Mouse (Mus musculus) CD8-positive naive resting alpha-beta T cell, adult 2 months (primary cell): ENCODE measurements around the gene Ebna1bp2.
A peak's percentile ranks its signal among the peaks of the same experiment; 100 is the strongest.

Experiments
- DNase-seq, 2 experiments: peaks; one replicate each; pipeline ENCODE4 v3.0.0; 2022; ENCODE audit warnings: low read depth in 2 of 2, low spot score in 2 of 2

Gene Ebna1bp2

GRCm38 (mm10) chr4:118620279-118620966, at the start of gene Ebna1bp2, which contains the start of gene Cfap57:
Gene Ebna1bp2, plus strand, starts transcription at chr4:118620799.
Gene Cfap57, minus strand, starts transcription at chr4:118620777.
- DNase-seq = peak; percentile 92 to 93

DNA sequence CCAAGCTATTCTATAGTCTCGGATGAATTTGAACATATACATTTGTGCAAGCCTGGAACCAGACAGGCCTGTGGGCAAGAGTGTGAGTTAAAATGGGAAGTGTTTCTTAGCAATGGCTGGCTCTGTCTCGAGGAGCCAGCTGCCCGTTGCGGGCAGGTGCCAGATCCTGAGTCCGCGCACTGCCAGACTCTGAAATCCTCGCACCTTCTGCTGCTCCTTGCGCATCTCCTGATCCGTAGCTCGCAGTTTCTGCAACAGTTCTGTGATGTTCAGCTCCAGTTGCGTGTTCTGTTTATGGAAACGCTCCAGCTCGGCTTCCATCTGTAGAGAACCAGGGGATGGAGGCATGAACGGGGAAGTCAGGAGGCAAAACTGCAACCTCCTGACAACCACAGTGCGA, 49.2 kb upstream of the Ebna1bp2 start:
- no peak for DNase-seq

DNA sequence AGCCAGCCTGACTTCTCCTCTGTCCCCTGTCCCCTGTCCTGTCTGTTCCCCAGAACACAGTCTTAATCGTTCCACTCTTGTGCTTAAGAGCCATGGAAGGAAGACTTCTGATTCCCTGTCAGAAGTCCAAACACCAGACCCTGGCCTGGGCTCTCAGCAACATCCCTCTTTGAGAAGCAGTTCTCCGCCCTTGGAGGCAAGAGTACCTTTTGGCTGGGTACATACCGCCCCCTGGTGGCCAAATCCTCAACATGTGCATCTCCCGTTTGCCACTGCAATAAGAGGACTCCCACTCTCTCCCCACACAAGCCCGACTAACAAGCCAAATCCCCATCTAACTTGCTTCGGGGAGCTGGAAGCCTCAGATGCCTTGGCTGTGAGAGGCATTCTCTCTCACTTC, 44.5 kb upstream of the Ebna1bp2 start:
- peak; percentile 42 to 48 for DNase-seq

DNA sequence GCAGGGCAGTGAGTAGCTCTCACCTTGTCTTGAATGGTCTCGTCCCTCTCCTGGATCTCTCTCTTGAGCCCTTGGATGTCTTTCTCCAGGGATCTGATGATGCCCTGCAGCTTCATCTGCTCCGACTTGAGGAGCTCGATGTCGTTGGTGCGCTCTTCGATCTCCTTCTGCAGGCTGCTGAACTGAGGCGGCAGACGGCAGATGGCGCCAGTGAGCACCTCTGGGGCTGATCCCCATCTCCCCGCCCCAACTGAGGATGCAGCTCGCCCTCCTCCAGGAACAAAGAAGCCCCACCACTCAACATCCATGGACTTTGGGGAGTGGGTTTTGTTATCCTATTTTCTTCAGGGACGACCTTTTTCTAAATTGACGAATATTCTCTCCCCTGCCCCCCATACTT, 41.3 kb upstream of the Ebna1bp2 start:
- DNase-seq = no peak

GRCm38 (mm10) chr4:118581508-118581907, 39.1 kb upstream of the Ebna1bp2 start:
- no peak for DNase-seq

DNA sequence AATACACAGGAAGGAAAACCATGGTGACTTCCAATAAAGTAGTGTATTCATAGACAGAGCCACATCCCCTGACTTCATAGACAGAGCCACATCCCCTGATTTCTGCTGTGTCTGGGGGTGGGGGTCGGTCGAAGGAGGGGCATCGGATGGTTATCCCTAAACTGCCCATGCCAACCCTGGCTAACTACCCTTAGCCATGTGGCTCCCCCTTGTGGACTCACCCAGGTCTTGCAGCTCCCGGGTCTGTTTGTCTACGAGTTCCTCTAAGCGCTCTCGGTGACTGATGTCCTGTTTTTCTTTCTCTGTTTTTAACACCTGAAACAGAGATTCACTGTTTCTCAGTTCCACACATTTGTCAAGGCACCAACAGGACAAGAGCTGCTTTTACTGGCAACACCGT, 38.0 kb upstream of the Ebna1bp2 start:
- peak in 1 of 2 experiments; percentile 8 for DNase-seq

GRCm38 (mm10) chr4:118589053-118589732, 31.4 kb upstream of the Ebna1bp2 start:
- DNase-seq = no peak

GRCm38 (mm10) chr4:118589733-118590130, 30.9 kb upstream of the Ebna1bp2 start:
- DNase-seq = no peak

GRCm38 (mm10) chr4:118604065-118604464, 16.5 kb upstream of the Ebna1bp2 start:
- no peak for DNase-seq

DNA sequence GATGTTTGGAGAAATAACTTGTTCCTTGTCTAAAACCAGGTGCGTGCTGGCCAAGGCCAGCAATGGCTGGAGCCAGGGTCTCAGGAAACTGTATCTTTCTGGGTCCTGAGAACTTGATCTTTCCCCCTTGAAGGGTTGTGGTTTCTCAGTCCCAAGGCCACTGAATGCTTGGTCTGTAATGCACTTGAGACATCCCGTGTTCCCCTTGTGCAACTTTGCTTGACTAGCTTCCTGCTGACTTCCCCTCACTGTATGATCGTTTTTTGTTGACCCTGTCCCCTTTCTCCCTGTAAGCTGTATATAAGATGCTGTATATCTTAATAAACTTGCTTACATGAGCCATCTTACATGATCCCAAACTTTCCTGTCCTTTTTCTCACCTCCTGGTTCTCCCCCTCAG, 10.8 kb upstream of the Ebna1bp2 start:
- DNase-seq = no peak

GRCm38 (mm10) chr4:118612619-118613018, 8.0 kb upstream of the Ebna1bp2 start:
- peak; percentile 6 to 20 for DNase-seq

DNA sequence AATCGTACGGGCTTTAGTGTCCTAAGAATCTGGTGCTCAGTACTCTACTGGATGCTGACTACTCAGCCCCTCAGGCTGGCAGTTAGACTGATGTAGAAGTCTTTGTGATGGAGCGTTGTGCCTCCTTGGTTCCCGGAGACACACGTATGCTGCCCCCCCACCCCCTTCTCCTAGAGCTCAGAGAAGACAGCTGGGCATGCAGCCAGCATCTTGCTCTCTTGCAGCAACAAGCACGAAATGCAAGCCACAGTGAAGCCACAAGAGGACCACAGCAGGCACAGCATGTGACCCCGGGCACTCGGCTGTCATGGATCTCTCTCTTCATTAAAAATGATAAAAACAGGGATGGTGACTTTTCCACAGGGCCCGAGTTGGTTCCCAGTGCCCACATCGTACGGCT, 5.2 kb upstream of the Ebna1bp2 start:
- DNase-seq = no peak

- DNase-seq = no peak
Observed at GRCm38 (mm10) chr4:118620967-118621320, 345 bp downstream of the Ebna1bp2 start.

DNA sequence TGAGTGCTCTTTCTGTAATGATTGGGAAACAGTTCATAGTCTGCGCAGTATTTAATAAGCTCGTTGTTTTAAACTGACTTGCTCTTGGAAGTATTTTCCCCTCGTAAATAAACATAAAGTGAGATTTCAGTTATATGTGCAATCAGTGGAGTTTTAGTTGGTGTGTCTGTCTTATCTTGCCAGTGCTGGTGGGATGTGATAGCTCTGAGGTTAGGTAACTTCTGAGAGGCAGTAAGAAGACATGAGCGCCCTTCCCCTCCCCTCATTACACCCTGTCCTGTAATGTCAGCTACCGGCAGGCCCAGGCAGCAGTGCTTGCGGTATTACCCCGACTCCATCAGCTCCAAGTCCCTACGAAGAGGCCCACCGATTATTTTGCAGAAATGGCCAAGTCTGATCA, 1.2 kb downstream of the Ebna1bp2 start:
- DNase-seq = no peak

- DNase-seq = no peak
Observed at GRCm38 (mm10) chr4:118630261-118630660, 9.7 kb downstream of the Ebna1bp2 start.

DNA sequence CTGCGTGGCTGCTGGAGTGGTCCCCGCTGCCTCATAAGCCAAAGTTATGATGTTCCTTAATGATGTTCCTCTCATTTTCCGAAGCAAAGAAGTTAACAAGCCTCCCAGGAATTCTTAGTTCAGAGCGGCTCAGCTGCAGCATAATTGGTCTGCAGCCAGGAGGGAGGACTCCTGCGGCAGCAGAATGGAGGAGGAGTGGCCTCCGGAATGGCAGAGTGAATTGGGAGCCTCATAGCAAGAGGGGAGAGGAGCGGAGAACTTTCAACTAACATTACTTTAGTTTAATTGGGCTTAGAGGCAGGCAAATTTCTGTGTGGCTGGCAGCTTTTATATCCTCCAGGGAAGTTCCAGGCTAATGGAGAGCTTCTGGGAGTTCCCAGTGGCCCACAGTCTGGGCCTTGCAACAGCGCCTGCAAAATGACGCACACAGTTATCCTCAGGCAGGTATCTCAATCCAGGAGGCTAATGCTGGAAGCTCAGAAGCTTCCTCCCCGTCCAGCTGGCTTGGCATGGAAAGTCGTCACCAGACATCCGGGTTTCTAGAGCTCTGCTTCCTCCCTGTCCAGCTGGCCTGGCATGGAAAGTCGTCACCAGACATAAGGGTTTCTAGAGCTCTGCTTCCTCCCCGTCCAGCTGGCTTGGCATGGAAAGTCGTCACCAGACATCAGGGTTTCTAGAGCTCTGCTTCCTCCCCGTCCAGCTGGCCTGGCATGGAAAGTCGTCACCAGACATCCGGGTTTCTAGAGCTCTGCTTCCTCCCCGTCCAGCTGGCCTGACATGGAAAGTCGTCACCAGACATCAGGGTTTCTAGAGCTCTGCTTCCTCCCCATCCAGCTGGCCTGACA, 22.0 kb downstream of the Ebna1bp2 start:
- DNase-seq = no peak

DNA sequence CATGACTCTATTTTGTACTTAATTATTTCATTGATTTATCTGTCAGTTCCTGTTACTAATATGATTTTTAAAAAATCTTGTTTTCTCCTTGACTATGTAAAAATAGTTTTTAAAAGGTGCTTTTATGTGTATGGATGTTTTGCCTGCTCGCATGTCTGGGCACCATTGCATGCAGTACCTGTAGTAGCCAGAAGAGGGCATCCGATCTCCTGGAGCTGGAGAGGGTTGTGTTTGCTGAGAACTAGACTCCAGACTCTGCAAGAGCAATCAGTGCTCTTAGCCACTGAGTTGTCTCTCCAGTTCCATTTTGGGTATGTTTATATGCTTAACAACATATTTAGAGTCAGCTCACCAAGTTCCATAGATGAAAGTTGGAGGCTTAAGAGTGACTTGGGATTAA, 24.6 kb downstream of the Ebna1bp2 start:
- peak; percentile 41 to 51 for DNase-seq

- no peak for DNase-seq
Observed at GRCm38 (mm10) chr4:118658652-118659051, 38.1 kb downstream of the Ebna1bp2 start, which contains the start of gene Olfr62. Gene Olfr62, plus strand, starts transcription at chr4:118658952.
